Mouse (Mus musculus): ENCODE measurements at regions not wholly inside any gene's neighbourhood (a gene's known extent, or its start where the extent isn't known, plus 50 kb on each side); places are given as distances from the start of the nearest gene placed in this dataset.
"Not testable (repeated sequence)": the region's sequence is repeated elsewhere in the genome, so short reads cannot be mapped to it uniquely, and the experiment has no call there.

DNA sequence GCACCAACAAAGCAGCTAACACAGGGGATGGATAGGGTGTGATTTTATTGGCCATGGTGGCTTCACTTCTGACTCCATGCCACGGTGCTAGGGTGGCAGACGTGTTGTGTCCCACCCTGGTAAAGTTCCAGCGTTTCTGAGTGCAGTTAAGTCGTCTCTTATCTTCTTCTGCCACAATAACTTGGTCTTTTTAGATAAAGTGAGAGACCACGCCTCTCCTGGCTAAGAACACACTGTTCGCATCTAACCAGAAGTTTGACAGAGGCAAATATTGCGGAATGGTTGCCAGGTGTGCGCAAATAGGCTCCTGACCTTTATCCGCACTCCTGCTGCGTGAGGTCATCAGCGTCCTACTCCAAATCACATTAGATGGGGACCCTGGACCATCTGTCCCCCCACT, 66.2 kb upstream of the Jarid2 start:
- DNase-seq (ENCODE audit: low spot score in 2 of 2), result no peak

- DNase-seq (ENCODE audit: low spot score in 2 of 2), result no peak
Measured at GRCm38 (mm10) chr13:44663730-44664129, 65.5 kb upstream of the Jarid2 start.

- no peak for DNase-seq (ENCODE audit: low spot score in 2 of 2)
Measured at GRCm38 (mm10) chr13:44669761-44670160, 59.5 kb upstream of the Jarid2 start.

- DNase-seq (ENCODE audit: low spot score in 2 of 2), result no peak
Measured at GRCm38 (mm10) chr13:44673337-44673966, 55.8 kb upstream of the Jarid2 start.

DNA sequence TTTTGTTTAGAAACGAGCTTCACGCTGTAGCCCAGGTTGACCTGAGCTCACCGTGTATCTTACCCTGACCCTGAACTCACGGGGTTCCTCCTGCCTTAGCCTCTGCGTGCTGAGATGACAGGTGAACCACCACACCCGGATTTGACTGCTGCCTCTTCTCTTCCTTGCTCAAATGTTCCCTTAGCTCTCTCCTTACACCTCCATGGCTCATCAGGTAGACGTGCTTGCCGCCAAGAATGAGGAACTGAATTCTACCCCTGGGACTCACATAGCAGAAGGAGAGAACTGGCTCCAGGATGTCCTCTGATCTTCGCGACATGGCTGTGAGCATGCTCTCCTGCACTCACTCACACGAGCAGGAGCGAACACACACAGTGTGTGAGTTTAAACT, 55.3 kb upstream of the Jarid2 start:
- no peak for DNase-seq (ENCODE audit: low spot score in 2 of 2)

- DNase-seq (ENCODE audit: low spot score in 2 of 2), result no peak
Measured at GRCm38 (mm10) chr13:44674926-44675650, 54.2 kb upstream of the Jarid2 start.

GRCm38 (mm10) chr13:44676041-44676440, 53.2 kb upstream of the Jarid2 start:
- no peak for DNase-seq (ENCODE audit: low spot score in 2 of 2)

DNA sequence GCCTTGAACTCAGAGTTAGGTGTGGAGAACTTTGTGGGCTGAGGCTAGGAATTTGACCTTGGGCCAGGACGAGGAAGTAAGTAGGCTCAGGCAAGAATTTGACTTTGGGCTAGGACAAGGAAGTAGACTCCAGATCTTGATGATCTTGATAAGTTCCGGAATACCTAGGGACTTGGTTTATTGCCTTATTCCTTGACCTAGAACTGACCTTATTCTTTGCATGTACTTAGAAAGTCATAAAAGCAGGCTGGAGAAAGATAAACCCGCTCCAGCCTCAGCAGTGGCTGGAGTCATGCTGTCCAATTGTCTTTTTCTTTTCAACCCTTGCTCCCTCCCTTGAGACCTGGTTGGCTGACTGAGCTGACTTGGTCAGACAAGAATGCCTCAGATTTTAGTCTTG, 51.2 kb upstream of the Jarid2 start:
- DNase-seq (ENCODE audit: low spot score in 2 of 2), result no peak

GRCm38 (mm10) chr13:44679457-44679856, 49.8 kb upstream of the Jarid2 start:
- DNase-seq (ENCODE audit: low spot score in 2 of 2), result not testable (repeated sequence)
